Mouse (Mus musculus): Measurements from ENCODE around the gene Gm6588.

GRCm38 (mm10) chr5:112470144-112470543, 20.9 kb downstream of the Gm6588 start:
- TF ChIP-seq CTCF (IDR thresholded peaks at IDR 0.05; ENCODE audit: low read depth, low read length) (no peak), TAL1 (conservative IDR thresholded peaks at IDR 0.05; ENCODE audit: low read depth, low read length) (no peak), GATA1 (IDR thresholded peaks at IDR 0.05; ENCODE audit: borderline replicate concordance, low read length) (no peak), GATA2 (IDR thresholded peaks at IDR 0.05; ENCODE audit: borderline replicate concordance, low read depth, low read length) (no peak), POLR2AphosphoS5 (IDR thresholded peaks at IDR 0.05; ENCODE audit: insufficient replicate concordance, low read depth, low read length) (no peak)

All from G1E (cell line).